Mouse (Mus musculus): ENCODE data around the gene Pnpla2. TPM values are rescaled to one million over a fixed set of nuclear protein-coding genes. Genes with fewer than 3 reads are reported as not detected.

Gene Pnpla2
- total RNA-seq (2023): 100 to 1,000 TPM; 126 to 136 TPM

GRCm38 (mm10) chr7:141454967-141455551, at the start of gene Pnpla2:
Pnpla2 (plus strand) TSS chr7:141455198.

GRCm38 (mm10) chr7:141413809-141414584, 41.0 kb upstream of the Pnpla2 start, which contains the start of gene Gatd1:
Gatd1 (minus strand) TSS chr7:141414136.

GRCm38 (mm10) chr7:141429310-141429709, 25.7 kb upstream of the Pnpla2 start, which contains the start of gene Cend1:
Cend1 (minus strand) TSS chr7:141429491.

GRCm38 (mm10) chr7:141437178-141438120, 17.5 kb upstream of the Pnpla2 start, which contains the start of gene Slc25a22:
Slc25a22 (minus strand) TSS chr7:141437892.

GRCm38 (mm10) chr7:141443828-141444237, 11.2 kb upstream of the Pnpla2 start, which contains the start of gene Pidd1:
Pidd1 (minus strand) TSS chr7:141444025.

GRCm38 (mm10) chr7:141447110-141447991, 7.6 kb upstream of the Pnpla2 start, which contains the start of gene Rplp2:
Rplp2 (plus strand) TSS chr7:141447370.

GRCm38 (mm10) chr7:141460391-141461113, 5.6 kb downstream of the Pnpla2 start, which contains the start of gene Cracr2b:
Cracr2b (plus strand) TSS chr7:141461094.

GRCm38 (mm10) chr7:141467230-141468030, 12.4 kb downstream of the Pnpla2 start, which contains the start of gene Cd151:
Cd151 (plus strand) TSS chr7:141467392.

GRCm38 (mm10) chr7:141475011-141475804, 20.2 kb downstream of the Pnpla2 start, which contains the start of the genes Polr2l and Tspan4:
Polr2l (minus strand) TSS chr7:141475132.
Tspan4 (plus strand) TSS chr7:141475240.

Other genes starting within 250 kb of the Pnpla2 start
- not detected for gene Lmntd2, start 241.1 kb upstream of the Pnpla2 start, total RNA-seq (2023)
- 1 to 10 TPM; 1.8 to 2.8 TPM for gene Rassf7, start 239.3 kb upstream of the Pnpla2 start, total RNA-seq (2023)
- 100 to 1,000 TPM; 109 to 116 TPM for gene Phrf1, start 226.4 kb upstream of the Pnpla2 start, total RNA-seq (2023)
- 100 to 1,000 TPM; 105 to 145 TPM for gene Irf7, start 188.7 kb upstream of the Pnpla2 start, total RNA-seq (2023)
- gene Cdhr5, start 178.4 kb upstream of the Pnpla2 start, total RNA-seq (2023): not detected
- gene Sct, start 176.1 kb upstream of the Pnpla2 start, total RNA-seq (2023): not detected
- not detected for gene Drd4, start 163.2 kb upstream of the Pnpla2 start, total RNA-seq (2023)
- gene Deaf1, start 127.5 kb upstream of the Pnpla2 start, total RNA-seq (2023): 10 to 100 TPM; 30.2 to 30.5 TPM
- 1 to 10 TPM; 5.4 to 7.1 TPM for gene Tmem80, start 127.5 kb upstream of the Pnpla2 start, total RNA-seq (2023)
- not detected for gene Eps8l2, start 116.3 kb upstream of the Pnpla2 start, total RNA-seq (2023)
- 100 to 1,000 TPM; 469 to 488 TPM for gene Taldo1, start 63.0 kb upstream of the Pnpla2 start, total RNA-seq (2023)
- 10 to 100 TPM; 28.9 to 32.7 TPM for gene Gatd1, start 41.1 kb upstream of the Pnpla2 start, total RNA-seq (2023)
- gene Cend1, start 25.7 kb upstream of the Pnpla2 start, total RNA-seq (2023): not detected
- 10 to 100 TPM; 34.3 to 35.9 TPM for gene Slc25a22, start 17.3 kb upstream of the Pnpla2 start, total RNA-seq (2023)
- 1 to 10 TPM; 2.6 to 3.8 TPM for gene Pidd1, start 11.2 kb upstream of the Pnpla2 start, total RNA-seq (2023)
- gene Rplp2, start 7.8 kb upstream of the Pnpla2 start, total RNA-seq (2023): 1,000 to 10,000 TPM; 1,146 to 1,432 TPM
- gene Cracr2b, start 5.9 kb downstream of the Pnpla2 start, total RNA-seq (2023): 10 to 100 TPM; 15.0 to 17.3 TPM
- gene Cd151, start 12.2 kb downstream of the Pnpla2 start, total RNA-seq (2023): 10 to 100 TPM; 17.8 to 21.7 TPM
- 10 to 100 TPM; 16.3 to 17.3 TPM for gene Polr2l, start 19.9 kb downstream of the Pnpla2 start, total RNA-seq (2023)
- gene Tspan4, start 20.0 kb downstream of the Pnpla2 start, total RNA-seq (2023): 10 to 100 TPM; 34.5 to 39.3 TPM
- gene Chid1, start 84.7 kb downstream of the Pnpla2 start, total RNA-seq (2023): 10 to 100 TPM; 31.4 to 38.5 TPM
- 100 to 1,000 TPM; 129 to 148 TPM for gene Ap2a2, start 107.0 kb downstream of the Pnpla2 start, total RNA-seq (2023)
- gene Muc6, start 200.1 kb downstream of the Pnpla2 start, total RNA-seq (2023): not detected
- gene Muc2, start 235.1 kb downstream of the Pnpla2 start, total RNA-seq (2023): under 1 TPM; 0.63 to 0.70 TPM

Measured in monocyte, adult 59 days (primary cell).